ENCODE assay signal across 13 mouse cellular contexts in the genomic region with DNA sequence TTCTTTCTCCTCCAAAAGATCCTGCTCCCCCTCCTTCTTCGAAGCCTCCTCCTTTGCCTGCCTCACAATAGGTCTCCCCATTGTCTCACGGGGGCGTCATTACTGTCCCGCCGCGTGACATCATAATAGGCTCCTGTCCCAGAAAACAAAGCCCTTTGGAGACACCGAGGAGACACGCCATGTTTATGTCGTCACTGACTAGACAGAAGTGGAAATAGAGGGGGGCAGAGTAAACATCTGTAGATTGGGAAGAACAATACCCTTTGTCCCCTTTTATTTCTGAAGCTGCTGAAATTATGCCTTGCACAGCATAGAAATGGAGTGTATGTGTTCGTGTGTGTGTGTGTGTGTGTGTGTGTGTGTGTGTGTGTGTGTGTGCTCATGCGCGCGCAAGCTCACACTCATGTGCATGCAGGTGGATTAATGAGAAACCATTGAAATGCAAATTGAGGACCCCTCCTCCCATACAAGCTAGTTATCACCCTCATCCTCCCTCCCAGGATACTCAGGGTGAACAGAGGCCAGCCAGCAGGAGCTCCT.
DNase-seq lines count a peak whose midpoint lies in the region; ATAC-seq and TF ChIP-seq lines count a peak whose summit lies in the region.
"Had no signal": no experiment of that assay in that cellular context is flagged by ENCODE, and none has a peak within 500 bp of the region (broad histone marks: within the 10 kb centered on the region; RNA-seq: fewer than 3 reads in every experiment).

No protein-coding gene starts in this region.

- no peak for TF ChIP-seq CTCF in layer of hippocampus, adult 2 months (conservative IDR thresholded peaks at IDR 0.05)

- no peak overlapping the region for H3K27ac ChIP-seq in layer of hippocampus, adult 2 months
- H3K27ac ChIP-seq in hindbrain, embryonic 13.5 days, result peak overlapping the region; percentile 90
- no peak overlapping the region for H3K27ac ChIP-seq in neural tube, embryonic 12.5 days
- no peak overlapping the region for H3K27ac ChIP-seq in kidney, embryonic 14.5 days (ENCODE audit: low read depth, low read length)
- H3K27ac ChIP-seq in intestine, embryonic 15.5 days, result no peak overlapping the region
- H3K27ac ChIP-seq: kidney, postnatal 0 days; limb, embryonic 15.5 days; macrophage had no signal

- H3K36me3 ChIP-seq in hindbrain, embryonic 13.5 days, result no peaks in the 10 kb centered on the region
- no peaks in the 10 kb centered on the region for H3K36me3 ChIP-seq in neural tube, embryonic 12.5 days
- H3K36me3 ChIP-seq in kidney, embryonic 14.5 days (ENCODE audit: control insufficient read depth, insufficient read depth, low read length), result no peaks in the 10 kb centered on the region
- no peaks in the 10 kb centered on the region for H3K36me3 ChIP-seq in intestine, embryonic 15.5 days
- H3K36me3 ChIP-seq: limb, embryonic 15.5 days had no signal

- H3K4me1 ChIP-seq in hindbrain, embryonic 13.5 days (replicated peaks), result peaks cover 29% of the 10 kb centered on the region
- peaks cover 27% of the 10 kb centered on the region; the same call in 1 of the 2 replicates for H3K4me1 ChIP-seq in neural tube, embryonic 12.5 days
- no peaks in the 10 kb centered on the region for H3K4me1 ChIP-seq in kidney, embryonic 14.5 days (ENCODE audit: control insufficient read depth, insufficient read depth, low read length)
- no peaks in the 10 kb centered on the region for H3K4me1 ChIP-seq in intestine, embryonic 15.5 days (replicated peaks)
- H3K4me1 ChIP-seq: limb, embryonic 15.5 days had no signal

- H3K9me3 ChIP-seq in hindbrain, embryonic 13.5 days, result no peaks in the 10 kb centered on the region
- no peaks in the 10 kb centered on the region for H3K9me3 ChIP-seq in neural tube, embryonic 12.5 days
- no peaks in the 10 kb centered on the region for H3K9me3 ChIP-seq in kidney, embryonic 14.5 days (ENCODE audit: control insufficient read depth, low read length)
- H3K9me3 ChIP-seq in intestine, embryonic 15.5 days, result no peaks in the 10 kb centered on the region
- H3K9me3 ChIP-seq: limb, embryonic 15.5 days had no signal

- peak; percentile 32 to 49 for DNase-seq in layer of hippocampus, adult 2 months (ENCODE audit: low spot score in 2 of 2)
- DNase-seq in layer of hippocampus, postnatal 10 days (ENCODE audit: low spot score in 2 of 2), result no peak
- peak; percentile 37 for DNase-seq in embryo, embryonic 9.5 days (ENCODE audit: extremely low spot score)
- no peak for DNase-seq in urinary bladder, postnatal 4 days (ENCODE audit: low spot score in 2 of 2)
- DNase-seq: cerebellum, adult 9-10 months; right cerebral cortex, postnatal 14 days had no signal

- H3K9ac ChIP-seq in hindbrain, embryonic 13.5 days, result peak overlapping the region; percentile 60; the same call in 1 of the 2 replicates
- peak overlapping the region; percentile 4; the same call in 1 of the 2 replicates for H3K9ac ChIP-seq in neural tube, embryonic 12.5 days
- no peak overlapping the region for H3K9ac ChIP-seq in kidney, embryonic 14.5 days (ENCODE audit: low read depth, low read length)
- no peak overlapping the region for H3K9ac ChIP-seq in intestine, embryonic 15.5 days
- H3K9ac ChIP-seq: limb, embryonic 15.5 days had no signal

- peak overlapping the region; percentile 34; the same call in 1 of the 2 replicates for H3K4me3 ChIP-seq in layer of hippocampus, adult 2 months
- peak overlapping the region; percentile 7; the same call in 1 of the 2 replicates for H3K4me3 ChIP-seq in hindbrain, embryonic 13.5 days
- H3K4me3 ChIP-seq in neural tube, embryonic 12.5 days, result no peak overlapping the region
- no peak overlapping the region for H3K4me3 ChIP-seq in kidney, embryonic 14.5 days (ENCODE audit: low read length)
- H3K4me3 ChIP-seq in intestine, embryonic 15.5 days (replicated peaks), result no peak overlapping the region
- H3K4me3 ChIP-seq: limb, embryonic 15.5 days had no signal

- under 1% methylated on average over 13 of the region's 13 CpGs for WGBS in hindbrain, embryonic 13.5 days
- WGBS in neural tube, embryonic 12.5 days, result 4% methylated on average over 13 of the region's 13 CpGs
- WGBS in kidney, embryonic 14.5 days, result 13% methylated on average over 13 of the region's 13 CpGs
- 9% methylated on average over 13 of the region's 13 CpGs for WGBS in intestine, embryonic 15.5 days

- ATAC-seq in hindbrain, embryonic 13.5 days (ENCODE audit: low FRiP score), result peak; percentile 60
- ATAC-seq in neural tube, embryonic 12.5 days (ENCODE audit: low FRiP score, low read depth), result peak; percentile 43; the same call in 1 of the 2 replicates
- ATAC-seq in kidney, embryonic 14.5 days (ENCODE audit: low FRiP score, low TSS enrichment), result no peak
- ATAC-seq in intestine, embryonic 15.5 days, result no peak

- peaks cover 54% of the 10 kb centered on the region for H3K27me3 ChIP-seq in hindbrain, embryonic 13.5 days
- peaks cover 13% of the 10 kb centered on the region for H3K27me3 ChIP-seq in neural tube, embryonic 12.5 days (replicated peaks)
- peaks cover 6% of the 10 kb centered on the region for H3K27me3 ChIP-seq in kidney, embryonic 14.5 days (ENCODE audit: control insufficient read depth, insufficient read depth, low read length)
- peaks cover 21% of the 10 kb centered on the region for H3K27me3 ChIP-seq in intestine, embryonic 15.5 days (replicated peaks)

- peak overlapping the region; percentile 46 for H3K4me2 ChIP-seq in hindbrain, embryonic 13.5 days
- peak overlapping the region; percentile 48 for H3K4me2 ChIP-seq in neural tube, embryonic 12.5 days (replicated peaks)
- H3K4me2 ChIP-seq in kidney, embryonic 14.5 days (replicated peaks; ENCODE audit: low read depth, low read length), result no peak overlapping the region
- no peak overlapping the region for H3K4me2 ChIP-seq in intestine, embryonic 15.5 days (replicated peaks)
- H3K4me2 ChIP-seq: limb, embryonic 15.5 days had no signal

Comparison
In these comparisons a context has a peak if more than half of its experiments do, and no peak if none do; other contexts are left out.
1. DNase-seq: peak in layer of hippocampus, adult 2 months (2 of 2) and embryo, embryonic 9.5 days (single experiment); none in layer of hippocampus, postnatal 10 days (0 of 2) and urinary bladder, postnatal 4 days (0 of 2).
2. H3K4me3 ChIP-seq: peak in layer of hippocampus, adult 2 months (single experiment) and hindbrain, embryonic 13.5 days (single experiment); none in neural tube, embryonic 12.5 days (single experiment), kidney, embryonic 14.5 days (single experiment) and intestine, embryonic 15.5 days (single experiment).
3. ATAC-seq: peak in hindbrain, embryonic 13.5 days (single experiment) and neural tube, embryonic 12.5 days (single experiment); none in kidney, embryonic 14.5 days (single experiment) and intestine, embryonic 15.5 days (single experiment).
4. H3K4me2 ChIP-seq: peak in hindbrain, embryonic 13.5 days (single experiment) and neural tube, embryonic 12.5 days (single experiment); none in kidney, embryonic 14.5 days (single experiment) and intestine, embryonic 15.5 days (single experiment).
5. H3K9ac ChIP-seq: peak in hindbrain, embryonic 13.5 days (single experiment) and neural tube, embryonic 12.5 days (single experiment); none in kidney, embryonic 14.5 days (single experiment) and intestine, embryonic 15.5 days (single experiment).